Mouse (Mus musculus) heart, embryonic 11.5 days (tissue): Measurements from ENCODE around the gene Tln1. TPM values are rescaled to one million over a fixed set of nuclear protein-coding genes. Genes with fewer than 3 reads are reported as not detected.
A peak's percentile ranks its signal among the peaks of the same experiment; 100 is the strongest.

Source experiments
- ATAC-seq: fragments of 200-750 bp; cut with Nextera tagmentation; replicated peaks from 2 replicates; pipeline ENCODE4 v1.8.0; 2017; ENCODE audit warnings: moderate library complexity; ENCODE audit not compliant: insufficient number of reproducible peaks, low FRiP score, low TSS enrichment
- H3K27ac ChIP-seq: fragments of 300-500 bp; sonication (generic); 2 replicates; pipeline ENCODE4 v1.5.1; 2014; ENCODE audit warnings: mild to moderate bottlenecking, low read depth, low read length
- H3K27me3 ChIP-seq: fragments of 300-500 bp; sonication (generic); 2 replicates; pipeline ENCODE4 v1.6.1; 2014; ENCODE audit warnings: mild to moderate bottlenecking, low read length, mixed read lengths; ENCODE audit not compliant: control insufficient read depth, insufficient read depth
- H3K36me3 ChIP-seq: fragments of 300-500 bp; sonication (generic); 2 replicates; pipeline ENCODE4 v1.6.1; 2014; ENCODE audit warnings: mild to moderate bottlenecking, low read length, moderate library complexity, mixed read lengths; ENCODE audit not compliant: control insufficient read depth, insufficient read depth
- H3K4me1 ChIP-seq: fragments of 300-500 bp; sonication (generic); 2 replicates; pipeline ENCODE4 v1.6.1; 2014; ENCODE audit warnings: low read length; ENCODE audit not compliant: control insufficient read depth, insufficient read depth
- H3K4me2 ChIP-seq: fragments of 300-500 bp; sonication (generic); 2 replicates; pipeline ENCODE4 v1.6.1; 2014; ENCODE audit warnings: mild to moderate bottlenecking, moderate library complexity
- H3K4me3 ChIP-seq: fragments of 300-500 bp; sonication (generic); 2 replicates; pipeline ENCODE4 v1.5.1; 2014; ENCODE audit warnings: low read depth, low read length
- H3K9ac ChIP-seq: fragments of 300-500 bp; sonication (generic); 2 replicates; pipeline ENCODE4 v1.6.1; 2014; ENCODE audit warnings: mild to moderate bottlenecking, low read depth, low read length, moderate library complexity
- H3K9me3 ChIP-seq: fragments of 300-500 bp; sonication (generic); replicated peaks from 2 replicates; pipeline ENCODE4 v1.6.1; 2016; ENCODE audit warnings: low read length; ENCODE audit not compliant: control insufficient read depth
- WGBS: fragments of 180-500 bp; shearing (Covaris S2); extraction: QIAGEN DNeasy Blood & Tissue Kit; methylation state at CpG from one replicate; pipeline ENCODE4 v1.1.7; 2014; ENCODE audit not compliant: insufficient replicate concordance; 5-methylcytosine and 5-hydroxymethylcytosine counted together
- polyA plus RNA-seq: library from polyadenylated mRNA; unstranded; fragments of >200 nt; fragmentation: Nextera tagmentation; extraction: Ambion mirVana; gene quantifications from 2 replicates; pipeline ENCODE4 v1.2.1, GENCODE M21; 2014

Tln1 gene
- polyA plus RNA-seq, 1 experiment from 2014 or later, result 86.2 TPM

DNA sequence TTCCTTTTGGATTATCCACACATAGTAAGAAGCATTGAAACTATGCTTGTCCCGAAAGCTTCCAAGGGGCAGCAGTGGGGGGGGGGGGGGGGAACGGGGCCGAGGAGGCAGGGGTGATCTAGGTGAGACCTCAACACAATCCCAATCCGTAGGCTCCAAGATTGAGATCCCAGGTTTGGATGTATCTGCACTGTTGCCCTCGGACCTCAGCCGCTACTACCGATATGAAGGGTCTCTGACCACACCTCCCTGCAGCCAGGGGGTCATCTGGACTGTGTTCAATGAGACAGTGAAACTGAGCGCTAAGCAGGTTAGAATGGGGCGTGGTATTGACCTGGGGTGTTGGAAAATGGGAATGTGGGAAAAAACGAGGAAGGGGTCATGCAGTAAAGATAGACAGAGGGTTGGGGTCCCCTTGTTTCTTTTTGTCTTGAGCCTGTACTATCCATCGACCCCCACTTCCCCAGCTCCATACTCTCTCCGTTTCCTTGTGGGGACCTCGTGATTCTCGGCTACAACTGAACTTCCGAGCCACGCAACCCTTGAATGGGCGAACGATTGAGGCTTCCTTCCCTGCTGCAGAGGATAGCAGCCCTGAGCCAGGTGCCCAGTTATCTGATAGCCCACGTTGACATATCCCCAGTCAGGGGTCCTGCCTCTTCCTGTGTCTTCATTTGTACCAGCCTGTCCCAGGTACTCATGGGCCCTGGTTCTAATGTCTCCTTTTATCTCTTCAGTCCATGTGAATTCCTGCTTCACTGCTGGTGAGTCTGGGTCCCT, 50.6 kb downstream of the Tln1 start:
- H3K4me1 ChIP-seq, result peaks cover 29% of the 10 kb centered on the region
- 52% methylated on average over 18 of the region's 19 CpGs for WGBS

GRCm38 (mm10) chr4:43509109-43509508, 53.4 kb downstream of the Tln1 start:
- 28% methylated on average over 9 of the region's 9 CpGs for WGBS
- H3K9ac ChIP-seq, result peak overlapping the region; percentile 63; the same call in 1 of the 2 replicates
- H3K27me3 ChIP-seq, result no peaks in the 10 kb centered on the region
- H3K36me3 ChIP-seq, result no peaks in the 10 kb centered on the region
- H3K4me3 ChIP-seq, result peak overlapping the region; percentile 44
- H3K9me3 ChIP-seq, result no peaks in the 10 kb centered on the region
- ATAC-seq, result no peak
- H3K4me1 ChIP-seq, result peaks cover 17% of the 10 kb centered on the region
- H3K27ac ChIP-seq, result no peak overlapping the region
- H3K4me2 ChIP-seq, result peak overlapping the region; percentile 85

More for the DNA sequence above, 50.6 kb downstream of the Tln1 start:
- Histone ChIP-seq H3K9me3 (no peaks in the 10 kb centered on the region), H3K9ac (no peak overlapping the region), H3K4me2 (no peak overlapping the region), H3K27me3 (no peaks in the 10 kb centered on the region), H3K4me3 (no peak overlapping the region), H3K27ac (no peak overlapping the region), H3K36me3 (no peaks in the 10 kb centered on the region; the same call in 1 of the 2 replicates)
- ATAC-seq, result no peak

- 5% methylated on average over 13 of the region's 13 CpGs for WGBS
- Histone ChIP-seq H3K9ac (peak overlapping the region; percentile 63), H3K27me3 (no peaks in the 10 kb centered on the region), H3K27ac (no peak overlapping the region), H3K4me2 (peak overlapping the region; percentile 85), H3K9me3 (no peaks in the 10 kb centered on the region), H3K4me1 (peaks cover 16% of the 10 kb centered on the region), H3K36me3 (no peaks in the 10 kb centered on the region), H3K4me3 (peak overlapping the region; percentile 44)
- peak; percentile 40 for ATAC-seq
Measured at GRCm38 (mm10) chr4:43508666-43508997, 53.9 kb downstream of the Tln1 start.

DNA sequence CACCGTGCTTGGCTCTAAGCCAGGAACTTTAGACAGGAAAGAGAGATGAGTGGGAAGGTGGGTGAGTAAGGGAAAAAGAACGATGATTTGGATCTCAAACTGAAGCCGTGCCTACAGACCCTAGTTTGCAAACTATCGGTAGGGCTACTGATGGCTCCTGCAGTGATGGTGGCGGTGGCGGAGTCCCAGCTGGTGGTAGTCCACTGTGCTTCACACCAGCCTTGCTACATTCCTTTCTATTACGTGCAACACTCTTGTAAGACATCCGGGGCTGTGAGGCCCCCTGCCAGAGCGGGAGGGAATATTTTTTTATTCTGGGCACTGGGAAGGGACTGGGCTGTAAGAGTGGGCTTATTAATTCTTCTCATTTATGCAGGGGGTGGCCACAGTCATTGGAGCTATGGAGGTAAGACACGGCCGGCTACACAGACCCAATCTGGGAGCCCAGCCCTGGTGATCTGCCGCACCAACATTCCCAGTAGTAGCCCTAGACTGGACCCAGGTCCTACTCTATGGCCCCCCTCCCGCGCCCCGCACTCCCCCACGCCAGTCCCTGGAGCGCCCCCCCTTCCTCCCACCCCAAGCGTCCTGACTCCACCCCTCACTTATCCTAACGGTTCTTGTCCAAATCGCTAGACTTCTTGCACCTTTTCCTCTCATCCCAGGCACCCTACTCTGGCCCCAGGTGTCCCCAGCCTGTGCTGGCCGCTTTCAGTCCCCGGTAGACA, 54.4 kb downstream of the Tln1 start:
- Histone ChIP-seq H3K9ac (peak overlapping the region; percentile 63), H3K4me2 (peak overlapping the region; percentile 85), H3K27me3 (no peaks in the 10 kb centered on the region), H3K27ac (no peak overlapping the region), H3K4me3 (peak overlapping the region; percentile 44), H3K4me1 (peaks cover 16% of the 10 kb centered on the region), H3K36me3 (no peaks in the 10 kb centered on the region), H3K9me3 (no peaks in the 10 kb centered on the region)
- WGBS, result 6% methylated on average over 22 of the region's 22 CpGs
- 0 out of 2 replicates have a peak, but pooled peaks have one; percentile 3 for ATAC-seq

GRCm38 (mm10) chr4:43506536-43507185, 55.8 kb downstream of the Tln1 start, which contains the start of gene Car9:
Gene Car9, plus strand, starts transcription at chr4:43506966.
- peaks cover 11% of the 10 kb centered on the region for H3K4me1 ChIP-seq
- H3K9ac ChIP-seq, result peak within 1 kb of the TSS; percentile 63; the same call in 1 of the 2 replicates
- H3K27ac ChIP-seq, result no peak within 1 kb of the TSS
- no peak for ATAC-seq
- peak within 1 kb of the TSS; percentile 44 for H3K4me3 ChIP-seq
- H3K27me3 ChIP-seq, result no peaks in the 10 kb centered on the region
- WGBS, result 57% methylated on average over 9 of the region's 9 CpGs
- H3K4me2 ChIP-seq, result peak within 1 kb of the TSS; percentile 85
- no peaks in the 10 kb centered on the region for H3K36me3 ChIP-seq
- H3K9me3 ChIP-seq, result no peaks in the 10 kb centered on the region

- H3K36me3 ChIP-seq, result no peaks in the 10 kb centered on the region
- no peak overlapping the region for H3K9ac ChIP-seq
- H3K9me3 ChIP-seq, result no peaks in the 10 kb centered on the region
- no peak for ATAC-seq
- peaks cover 11% of the 10 kb centered on the region for H3K4me1 ChIP-seq
- H3K27me3 ChIP-seq, result no peaks in the 10 kb centered on the region
- no peak overlapping the region for H3K27ac ChIP-seq
- 88% methylated on average over 8 of the region's 8 CpGs for WGBS
- H3K4me3 ChIP-seq, result no peak overlapping the region
- no peak overlapping the region for H3K4me2 ChIP-seq
Measured at GRCm38 (mm10) chr4:43506074-43506473, 56.4 kb downstream of the Tln1 start.

GRCm38 (mm10) chr4:43504269-43504668, 58.2 kb downstream of the Tln1 start:
- no peak overlapping the region for H3K9ac ChIP-seq
- H3K27me3 ChIP-seq, result no peaks in the 10 kb centered on the region
- peaks cover 11% of the 10 kb centered on the region for H3K4me1 ChIP-seq
- no peaks in the 10 kb centered on the region for H3K9me3 ChIP-seq
- no peak overlapping the region for H3K27ac ChIP-seq
- H3K4me2 ChIP-seq, result no peak overlapping the region
- no peaks in the 10 kb centered on the region for H3K36me3 ChIP-seq
- no peak overlapping the region for H3K4me3 ChIP-seq
- ATAC-seq, result no peak
- 67% methylated on average over 4 of the region's 4 CpGs for WGBS

GRCm38 (mm10) chr4:43503506-43503905, 59.0 kb downstream of the Tln1 start:
- 75% methylated on average over 6 of the region's 6 CpGs for WGBS
- Histone ChIP-seq H3K27me3 (no peaks in the 10 kb centered on the region), H3K27ac (no peak overlapping the region), H3K9ac (no peak overlapping the region), H3K36me3 (no peaks in the 10 kb centered on the region), H3K4me1 (peaks cover 11% of the 10 kb centered on the region), H3K4me3 (no peak overlapping the region), H3K4me2 (no peak overlapping the region), H3K9me3 (no peaks in the 10 kb centered on the region)
- ATAC-seq, result no peak
